Mouse (Mus musculus): ENCODE data around the gene Sema6d. TPM values are rescaled to one million over a fixed set of nuclear protein-coding genes. Genes with fewer than 3 reads are reported as not detected.

Sema6d gene
- total and polyA plus RNA-seq, 3 experiments = 13.8 to 16.4 (median 14.0) TPM

GRCm38 (mm10) chr2:124490010-124490801 is 400.4 kb downstream of the Sema6d start:
- no peak overlapping the region for H3K9ac ChIP-seq (ENCODE audit: low read depth, low read length)
- H3K4me1 ChIP-seq (ENCODE audit: control insufficient read depth, insufficient read depth, low read length) = no peaks in the 10 kb centered on the region
- TF ChIP-seq CTCF (IDR thresholded peaks at IDR 0.05) (no peak), EP300 (IDR thresholded peaks at IDR 0.05; ENCODE audit: insufficient read depth, low read depth, low read length) (no peak), POLR2A (IDR thresholded peaks at IDR 0.05; ENCODE audit: insufficient read depth, low read depth, low read length) (no peak)
- 71% methylated on average over 12 of the region's 12 CpGs for WGBS
- no peak overlapping the region for H3K4me3 ChIP-seq
- no peaks in the 10 kb centered on the region for H3K79me2 ChIP-seq (replicated peaks; ENCODE audit: control insufficient read depth, insufficient read depth, low read length)
- H3K36me3 ChIP-seq (ENCODE audit: control insufficient read depth, insufficient read depth, low read length) = no peaks in the 10 kb centered on the region
- DNase-seq = no peak
- no peak overlapping the region for H3K27ac ChIP-seq
- H3K27me3 ChIP-seq (ENCODE audit: control insufficient read depth, insufficient read depth, low read length) = no peaks in the 10 kb centered on the region
- intact Hi-C loops (cut with DNase I) = no loop called here

- Histone ChIP-seq H3K79me2 (replicated peaks; ENCODE audit: control insufficient read depth, insufficient read depth, low read length) (no peaks in the 10 kb centered on the region), H3K4me1 (ENCODE audit: control insufficient read depth, insufficient read depth, low read length) (no peaks in the 10 kb centered on the region), H3K4me3 (no peak overlapping the region), H3K9ac (ENCODE audit: low read depth, low read length) (no peak overlapping the region), H3K36me3 (ENCODE audit: control insufficient read depth, insufficient read depth, low read length) (no peaks in the 10 kb centered on the region), H3K27ac (no peak overlapping the region), H3K27me3 (ENCODE audit: control insufficient read depth, insufficient read depth, low read length) (no peaks in the 10 kb centered on the region)
- intact Hi-C loops (cut with DNase I) = no loop called here
- DNase-seq = no peak
- 63% methylated on average over 1 of the region's 1 CpGs for WGBS
- TF ChIP-seq CTCF (IDR thresholded peaks at IDR 0.05) (no peak), POLR2A (IDR thresholded peaks at IDR 0.05; ENCODE audit: insufficient read depth, low read depth, low read length) (no peak), EP300 (IDR thresholded peaks at IDR 0.05; ENCODE audit: insufficient read depth, low read depth, low read length) (no peak)
Observed at GRCm38 (mm10) chr2:124495751-124496150, 406.0 kb downstream of the Sema6d start.

- WGBS = 58% methylated on average over 1 of the region's 1 CpGs
- Histone ChIP-seq H3K27me3 (ENCODE audit: control insufficient read depth, insufficient read depth, low read length) (no peaks in the 10 kb centered on the region), H3K79me2 (replicated peaks; ENCODE audit: control insufficient read depth, insufficient read depth, low read length) (no peaks in the 10 kb centered on the region), H3K4me1 (ENCODE audit: control insufficient read depth, insufficient read depth, low read length) (no peaks in the 10 kb centered on the region), H3K36me3 (ENCODE audit: control insufficient read depth, insufficient read depth, low read length) (no peaks in the 10 kb centered on the region), H3K4me3 (no peak overlapping the region), H3K27ac (no peak overlapping the region), H3K9ac (ENCODE audit: low read depth, low read length) (no peak overlapping the region)
- intact Hi-C loops (cut with DNase I) = no loop called here
- TF ChIP-seq POLR2A (IDR thresholded peaks at IDR 0.05; ENCODE audit: insufficient read depth, low read depth, low read length) (no peak), EP300 (IDR thresholded peaks at IDR 0.05; ENCODE audit: insufficient read depth, low read depth, low read length) (no peak), CTCF (IDR thresholded peaks at IDR 0.05) (no peak)
- no peak for DNase-seq
Observed at GRCm38 (mm10) chr2:124499670-124500069, 409.9 kb downstream of the Sema6d start.

- Histone ChIP-seq H3K9ac (ENCODE audit: low read depth, low read length) (no peak overlapping the region), H3K4me1 (ENCODE audit: control insufficient read depth, insufficient read depth, low read length) (no peaks in the 10 kb centered on the region), H3K4me3 (no peak overlapping the region), H3K36me3 (ENCODE audit: control insufficient read depth, insufficient read depth, low read length) (no peaks in the 10 kb centered on the region), H3K79me2 (replicated peaks; ENCODE audit: control insufficient read depth, insufficient read depth, low read length) (no peaks in the 10 kb centered on the region), H3K27me3 (ENCODE audit: control insufficient read depth, insufficient read depth, low read length) (no peaks in the 10 kb centered on the region), H3K27ac (no peak overlapping the region)
- DNase-seq = no peak
- intact Hi-C loops (cut with DNase I) = no loop called here
- no peak for TF ChIP-seq EP300 (IDR thresholded peaks at IDR 0.05; ENCODE audit: insufficient read depth, low read depth, low read length)
- no peak for TF ChIP-seq POLR2A (IDR thresholded peaks at IDR 0.05; ENCODE audit: insufficient read depth, low read depth, low read length)
- no peak for TF ChIP-seq CTCF (IDR thresholded peaks at IDR 0.05)
- 62% methylated on average over 4 of the region's 4 CpGs for WGBS
Observed at GRCm38 (mm10) chr2:124505784-124506489, 416.2 kb downstream of the Sema6d start.

- Histone ChIP-seq H3K79me2 (replicated peaks; ENCODE audit: control insufficient read depth, insufficient read depth, low read length) (no peaks in the 10 kb centered on the region), H3K4me1 (ENCODE audit: control insufficient read depth, insufficient read depth, low read length) (no peaks in the 10 kb centered on the region), H3K36me3 (ENCODE audit: control insufficient read depth, insufficient read depth, low read length) (no peaks in the 10 kb centered on the region), H3K9ac (ENCODE audit: low read depth, low read length) (no peak overlapping the region), H3K4me3 (no peak overlapping the region), H3K27me3 (ENCODE audit: control insufficient read depth, insufficient read depth, low read length) (no peaks in the 10 kb centered on the region), H3K27ac (no peak overlapping the region)
- DNase-seq = no peak
- WGBS = 82% methylated on average over 4 of the region's 4 CpGs
- intact Hi-C loops (cut with DNase I) = no loop called here
- TF ChIP-seq POLR2A (IDR thresholded peaks at IDR 0.05; ENCODE audit: insufficient read depth, low read depth, low read length) (no peak), EP300 (IDR thresholded peaks at IDR 0.05; ENCODE audit: insufficient read depth, low read depth, low read length) (no peak), CTCF (IDR thresholded peaks at IDR 0.05) (no peak)
Observed at GRCm38 (mm10) chr2:124507804-124508203, 418.0 kb downstream of the Sema6d start.

GRCm38 (mm10) chr2:124509479-124509878 is 419.7 kb downstream of the Sema6d start:
- TF ChIP-seq POLR2A (IDR thresholded peaks at IDR 0.05; ENCODE audit: insufficient read depth, low read depth, low read length) = no peak
- no peak for TF ChIP-seq EP300 (IDR thresholded peaks at IDR 0.05; ENCODE audit: insufficient read depth, low read depth, low read length)
- no peak for TF ChIP-seq CTCF (IDR thresholded peaks at IDR 0.05)
- 81% methylated on average over 6 of the region's 6 CpGs for WGBS
- intact Hi-C loops (cut with DNase I) = no loop called here
- Histone ChIP-seq H3K79me2 (replicated peaks; ENCODE audit: control insufficient read depth, insufficient read depth, low read length) (no peaks in the 10 kb centered on the region), H3K36me3 (ENCODE audit: control insufficient read depth, insufficient read depth, low read length) (no peaks in the 10 kb centered on the region), H3K9ac (ENCODE audit: low read depth, low read length) (no peak overlapping the region), H3K4me3 (no peak overlapping the region), H3K4me1 (ENCODE audit: control insufficient read depth, insufficient read depth, low read length) (no peaks in the 10 kb centered on the region), H3K27ac (no peak overlapping the region), H3K27me3 (ENCODE audit: control insufficient read depth, insufficient read depth, low read length) (no peaks in the 10 kb centered on the region)
- no peak for DNase-seq
